Mouse (Mus musculus): ENCODE results near the gene Med16.

DNA sequence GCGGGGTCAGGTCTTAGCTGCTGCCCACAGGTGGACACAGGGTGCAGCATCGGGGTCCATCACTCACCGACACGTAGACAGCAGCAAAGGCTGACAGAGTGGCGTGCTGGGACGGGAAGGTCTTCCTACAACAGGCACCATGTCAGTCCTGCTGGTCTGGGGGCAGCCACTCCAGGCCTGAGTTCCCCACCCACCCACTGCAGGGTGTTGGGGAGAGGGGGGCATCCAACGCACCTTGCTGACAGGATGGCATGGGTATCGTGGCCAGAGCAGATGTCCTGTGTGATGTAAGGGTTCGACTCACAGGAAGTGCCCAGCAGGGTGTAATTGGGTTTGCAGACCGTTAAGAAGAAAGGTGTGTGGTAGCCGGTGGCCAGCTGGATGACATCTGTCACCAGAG, 42.1 kb downstream of the Med16 start:
- no peak for TF ChIP-seq TAL1 (IDR thresholded peaks at IDR 0.05; ENCODE audit: low read length)
- TF ChIP-seq GATA1 (IDR thresholded peaks at IDR 0.05; ENCODE audit: low read length) = no peak
